Mouse (Mus musculus): ENCODE data around the gene Dgcr8. TPM values are rescaled to one million over a fixed set of nuclear protein-coding genes. Genes with fewer than 3 reads are reported as not detected.
A peak's percentile ranks its signal among the peaks of the same experiment; 100 is the strongest.

Gene Dgcr8
- total RNA-seq (2021) (10 to 100 TPM; 10.7 to 13.2 TPM), polyA plus RNA-seq (2012; rRNA removed) (8.7 and 14.5 TPM in 2 replicates)
- long read RNA-seq, full-length matches to known transcripts, result 3 of 10 reads
- long read RNA-seq, partial matches to known transcripts, result 2 of 10 reads
- long read RNA-seq, other reads (novel, unspliced or antisense), result 5 of 10 reads

- intact Hi-C loops (cut with DNase I), result loop anchor here (2.0 kb wide), 1 partner anchor 40 kb away; the partner anchor contains the start of genes Ranbp1 and Trmt2a
- WGBS, result 1% methylated on average over 62 of the region's 71 CpGs
- peak within 1 kb of the TSS; percentile 94 for H3K27ac ChIP-seq
- H3K9ac ChIP-seq (ENCODE audit: low read depth, low read length), result peak within 1 kb of the TSS; percentile 91
- H3K4me1 ChIP-seq (ENCODE audit: control insufficient read depth, insufficient read depth, low read length), result peaks cover 9% of the 10 kb centered on the region
- peak; percentile 97 to 100 for DNase-seq
- no peaks in the 10 kb centered on the region for H3K27me3 ChIP-seq (ENCODE audit: control insufficient read depth, insufficient read depth, low read length)
- H3K79me2 ChIP-seq (replicated peaks; ENCODE audit: control insufficient read depth, insufficient read depth, low read length), result peaks cover 8% of the 10 kb centered on the region
- H3K36me3 ChIP-seq (ENCODE audit: control insufficient read depth, insufficient read depth, low read length), result peaks cover 5% of the 10 kb centered on the region
- peak; percentile 62 for TF ChIP-seq POLR2A (IDR thresholded peaks at IDR 0.05; ENCODE audit: insufficient read depth, low read depth, low read length)
- no peak for TF ChIP-seq EP300 (IDR thresholded peaks at IDR 0.05; ENCODE audit: insufficient read depth, low read depth, low read length)
- peak within 1 kb of the TSS; percentile 83 for H3K4me3 ChIP-seq
These were observed at the start of gene Dgcr8 for GRCm38 (mm10) chr16:18289067-18289588. Dgcr8 (minus strand) TSS chr16:18289246.

DNA sequence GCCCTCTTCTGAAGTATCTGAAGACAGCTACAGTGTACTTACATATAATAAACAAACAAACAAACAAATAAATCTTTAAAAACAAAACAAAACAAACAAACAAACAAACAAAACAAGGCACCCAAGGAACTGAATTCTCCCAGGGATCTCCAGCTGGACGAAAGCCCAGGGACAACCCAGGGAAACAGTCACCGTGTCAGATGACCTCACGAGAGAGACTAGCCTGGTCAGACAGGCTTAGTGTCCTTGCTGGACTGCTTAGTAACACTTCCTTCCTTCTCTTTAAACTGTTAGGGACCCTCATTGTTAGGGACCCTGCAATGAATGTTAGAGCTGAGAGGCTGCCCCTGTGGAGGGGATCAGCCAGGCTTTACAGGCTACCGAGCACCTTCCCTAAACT, 48.2 kb upstream of the Dgcr8 start:
- 50% methylated on average over 4 of the region's 4 CpGs for WGBS
- Histone ChIP-seq H3K36me3 (ENCODE audit: control insufficient read depth, insufficient read depth, low read length) (peaks cover 23% of the 10 kb centered on the region), H3K27ac (peak overlapping the region; percentile 84), H3K79me2 (replicated peaks; ENCODE audit: control insufficient read depth, insufficient read depth, low read length) (no peaks in the 10 kb centered on the region), H3K4me1 (ENCODE audit: control insufficient read depth, insufficient read depth, low read length) (peaks cover 13% of the 10 kb centered on the region), H3K9ac (ENCODE audit: low read depth, low read length) (no peak overlapping the region), H3K4me3 (no peak overlapping the region), H3K27me3 (ENCODE audit: control insufficient read depth, insufficient read depth, low read length) (no peaks in the 10 kb centered on the region)
- TF ChIP-seq EP300 (IDR thresholded peaks at IDR 0.05; ENCODE audit: insufficient read depth, low read depth, low read length), result no peak
- TF ChIP-seq POLR2A (IDR thresholded peaks at IDR 0.05; ENCODE audit: insufficient read depth, low read depth, low read length), result no peak
- no peak for TF ChIP-seq CTCF (IDR thresholded peaks at IDR 0.05)
- no peak for DNase-seq
- intact Hi-C loops (cut with DNase I), result no loop called here

DNA sequence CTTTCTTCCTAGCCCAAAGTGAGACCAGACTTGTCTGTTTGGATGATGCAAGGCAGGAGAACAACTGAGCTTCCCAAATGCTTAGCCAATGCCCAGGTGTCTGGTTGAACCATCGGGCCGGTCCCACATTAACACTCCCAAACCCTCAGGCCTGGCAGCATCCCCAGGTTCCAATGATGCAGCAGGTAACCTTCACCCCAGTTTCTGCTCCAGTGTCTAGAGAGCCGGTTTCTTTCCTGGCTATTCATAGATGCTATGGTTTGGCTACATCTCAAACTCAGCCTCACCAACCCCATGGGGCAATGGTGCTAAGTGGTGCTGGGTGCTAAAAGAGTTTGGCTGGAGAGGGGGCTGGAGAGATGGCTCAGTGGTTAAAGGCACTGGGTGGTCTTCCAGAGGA, 46.9 kb upstream of the Dgcr8 start:
- Histone ChIP-seq H3K36me3 (ENCODE audit: control insufficient read depth, insufficient read depth, low read length) (peaks cover 23% of the 10 kb centered on the region), H3K4me1 (ENCODE audit: control insufficient read depth, insufficient read depth, low read length) (peaks cover 9% of the 10 kb centered on the region), H3K79me2 (replicated peaks; ENCODE audit: control insufficient read depth, insufficient read depth, low read length) (no peaks in the 10 kb centered on the region), H3K4me3 (no peak overlapping the region), H3K27ac (peak overlapping the region; percentile 41), H3K27me3 (ENCODE audit: control insufficient read depth, insufficient read depth, low read length) (no peaks in the 10 kb centered on the region), H3K9ac (ENCODE audit: low read depth, low read length) (no peak overlapping the region)
- TF ChIP-seq CTCF (IDR thresholded peaks at IDR 0.05), result no peak
- no peak for TF ChIP-seq POLR2A (IDR thresholded peaks at IDR 0.05; ENCODE audit: insufficient read depth, low read depth, low read length)
- TF ChIP-seq EP300 (IDR thresholded peaks at IDR 0.05; ENCODE audit: insufficient read depth, low read depth, low read length), result no peak
- 73% methylated on average over 3 of the region's 3 CpGs for WGBS
- intact Hi-C loops (cut with DNase I), result no loop called here
- peak in 1 of 2 experiments; percentile 42 for DNase-seq

GRCm38 (mm10) chr16:18333976-18334375, 44.9 kb upstream of the Dgcr8 start:
- Histone ChIP-seq H3K9ac (ENCODE audit: low read depth, low read length) (no peak overlapping the region), H3K27me3 (ENCODE audit: control insufficient read depth, insufficient read depth, low read length) (no peaks in the 10 kb centered on the region), H3K36me3 (ENCODE audit: control insufficient read depth, insufficient read depth, low read length) (peaks cover 23% of the 10 kb centered on the region), H3K27ac (peak overlapping the region; percentile 57), H3K79me2 (replicated peaks; ENCODE audit: control insufficient read depth, insufficient read depth, low read length) (no peaks in the 10 kb centered on the region), H3K4me1 (ENCODE audit: control insufficient read depth, insufficient read depth, low read length) (peaks cover 7% of the 10 kb centered on the region), H3K4me3 (no peak overlapping the region)
- TF ChIP-seq POLR2A (IDR thresholded peaks at IDR 0.05; ENCODE audit: insufficient read depth, low read depth, low read length) (no peak), EP300 (IDR thresholded peaks at IDR 0.05; ENCODE audit: insufficient read depth, low read depth, low read length) (0 out of 2 replicates have a peak, but pooled peaks have one; percentile 56)
- WGBS, result 51% methylated on average over 3 of the region's 3 CpGs
- intact Hi-C loops (cut with DNase I), result no loop called here
- peak; percentile 43 to 65 for DNase-seq

DNA sequence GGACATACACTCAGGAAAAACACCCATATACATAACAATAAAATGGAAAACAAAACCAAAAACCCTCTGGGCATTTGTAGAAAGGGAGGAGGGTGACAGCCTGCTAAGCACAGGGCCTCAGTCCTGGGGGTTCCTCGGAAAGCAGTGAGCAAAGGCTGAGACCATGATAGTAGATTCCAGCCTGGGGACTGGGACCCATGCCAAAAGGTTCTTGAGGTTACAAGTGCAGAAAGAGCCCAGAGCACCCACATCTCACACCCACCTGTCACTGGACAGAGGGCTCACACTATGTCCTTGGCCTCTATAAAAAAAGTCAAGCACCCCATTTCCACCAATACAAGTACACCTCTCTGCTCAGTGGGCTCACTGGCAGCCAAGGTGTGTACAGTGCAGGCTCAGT, 39.5 kb upstream of the Dgcr8 start:
- Histone ChIP-seq H3K4me3 (no peak overlapping the region), H3K27ac (no peak overlapping the region), H3K36me3 (ENCODE audit: control insufficient read depth, insufficient read depth, low read length) (peaks cover 4% of the 10 kb centered on the region), H3K27me3 (ENCODE audit: control insufficient read depth, insufficient read depth, low read length) (no peaks in the 10 kb centered on the region), H3K4me1 (ENCODE audit: control insufficient read depth, insufficient read depth, low read length) (peaks cover 2% of the 10 kb centered on the region; the same call in 1 of the 2 replicates), H3K9ac (ENCODE audit: low read depth, low read length) (no peak overlapping the region), H3K79me2 (replicated peaks; ENCODE audit: control insufficient read depth, insufficient read depth, low read length) (no peaks in the 10 kb centered on the region)
- intact Hi-C loops (cut with DNase I), result no loop called here
- WGBS, result 50% methylated on average over 1 of the region's 1 CpGs
- DNase-seq, result no peak
- no peak for TF ChIP-seq POLR2A (IDR thresholded peaks at IDR 0.05; ENCODE audit: insufficient read depth, low read depth, low read length)
- no peak for TF ChIP-seq EP300 (IDR thresholded peaks at IDR 0.05; ENCODE audit: insufficient read depth, low read depth, low read length)
- no peak for TF ChIP-seq CTCF (IDR thresholded peaks at IDR 0.05)

- H3K27ac ChIP-seq, result no peak overlapping the region
- no peak for TF ChIP-seq POLR2A (IDR thresholded peaks at IDR 0.05; ENCODE audit: insufficient read depth, low read depth, low read length)
- TF ChIP-seq EP300 (IDR thresholded peaks at IDR 0.05; ENCODE audit: insufficient read depth, low read depth, low read length), result no peak
- no peak for TF ChIP-seq CTCF (IDR thresholded peaks at IDR 0.05)
- no peak for DNase-seq
- H3K36me3 ChIP-seq (ENCODE audit: control insufficient read depth, insufficient read depth, low read length), result peaks cover 3% of the 10 kb centered on the region
- WGBS, result 93% methylated on average over 9 of the region's 9 CpGs
- intact Hi-C loops (cut with DNase I), result no loop called here
- no peaks in the 10 kb centered on the region for H3K79me2 ChIP-seq (replicated peaks; ENCODE audit: control insufficient read depth, insufficient read depth, low read length)
- H3K4me1 ChIP-seq (ENCODE audit: control insufficient read depth, insufficient read depth, low read length), result 0 out of 2 replicates have a peak, but pooled peaks cover 2% of the 10 kb centered on the region
- no peaks in the 10 kb centered on the region for H3K27me3 ChIP-seq (ENCODE audit: control insufficient read depth, insufficient read depth, low read length)
- no peak overlapping the region for H3K9ac ChIP-seq (ENCODE audit: low read depth, low read length)
- no peak overlapping the region for H3K4me3 ChIP-seq
These were observed 38.9 kb upstream of the Dgcr8 start for GRCm38 (mm10) chr16:18327936-18328335.
